Mouse (Mus musculus): ENCODE results near the gene Ush2a.

DNA sequence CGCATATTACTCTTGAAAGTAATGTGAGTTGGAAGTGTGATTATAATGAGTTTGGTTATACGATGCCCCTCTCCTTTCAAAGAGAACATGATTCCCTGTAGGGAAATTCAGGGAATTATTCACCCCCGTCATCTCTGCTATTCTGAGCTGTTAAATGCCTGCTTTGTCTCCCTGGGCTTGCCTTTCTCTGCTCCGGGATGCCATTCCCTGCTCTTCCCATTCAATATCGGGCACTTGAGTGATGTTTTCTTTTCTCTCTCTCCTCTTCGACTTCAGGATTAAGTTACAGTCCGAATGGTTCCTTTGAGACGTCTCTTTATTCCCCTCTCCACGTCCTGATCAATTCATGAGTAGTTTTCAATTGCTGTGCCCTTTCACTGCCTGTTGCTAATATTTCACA lies 572.1 kb downstream of the Ush2a start:
- TF ChIP-seq CTCF (IDR thresholded peaks at IDR 0.05; ENCODE audit: low read depth, low read length) (no peak), GATA2 (IDR thresholded peaks at IDR 0.05; ENCODE audit: borderline replicate concordance, low read depth, low read length) (no peak)
